Mouse (Mus musculus) hindbrain, embryonic 11.5 days (tissue): ENCODE data around the gene Syt17. TPM values are rescaled to one million over a fixed set of nuclear protein-coding genes. Genes with fewer than 3 reads are reported as not detected.
A peak's percentile ranks its signal among the peaks of the same experiment; 100 is the strongest.

Source experiments
- ATAC-seq: fragments of 200-750 bp; cut with Nextera tagmentation; 2 replicates; pipeline ENCODE4 v1.8.0; 2017; ENCODE audit warnings: mild to moderate bottlenecking, moderate TSS enrichment, moderate library complexity; ENCODE audit not compliant: low FRiP score
- DNase-seq: peaks from one replicate; pipeline ENCODE4 v3.0.0-alpha.2; 2015; ENCODE audit warnings: low spot score
- H3K27ac ChIP-seq: fragments of 300-500 bp; sonication (generic); 2 replicates; pipeline ENCODE4 v1.5.1; 2014; ENCODE audit warnings: mild to moderate bottlenecking, low read depth, low read length
- H3K27me3 ChIP-seq: fragments of 300-500 bp; sonication (generic); 2 replicates; pipeline ENCODE4 v1.6.1; 2014; ENCODE audit warnings: mild to moderate bottlenecking, low read length, moderate library complexity, mixed read lengths; ENCODE audit not compliant: control insufficient read depth, insufficient read depth
- H3K36me3 ChIP-seq: fragments of 300-500 bp; sonication (generic); 2 replicates; pipeline ENCODE4 v1.6.1; 2014; ENCODE audit warnings: mild to moderate bottlenecking, low read length, moderate library complexity, mixed read lengths; ENCODE audit not compliant: control insufficient read depth, insufficient read depth
- H3K4me1 ChIP-seq: fragments of 300-500 bp; sonication (generic); replicated peaks from 2 replicates; pipeline ENCODE4 v1.6.1; 2014; ENCODE audit warnings: low read length, mixed read lengths; ENCODE audit not compliant: control insufficient read depth, insufficient read depth
- H3K4me2 ChIP-seq: fragments of 300-500 bp; sonication (generic); replicated peaks from 2 replicates; pipeline ENCODE4 v1.6.1; 2014; ENCODE audit warnings: mild to moderate bottlenecking, low read depth, low read length
- H3K4me3 ChIP-seq: fragments of 300-500 bp; sonication (generic); 2 replicates; pipeline ENCODE4 v1.5.1; 2014; ENCODE audit warnings: low read depth, low read length
- H3K9ac ChIP-seq: fragments of 300-500 bp; sonication (generic); 2 replicates; pipeline ENCODE4 v1.6.1; 2014; ENCODE audit warnings: low read depth, low read length
- H3K9me3 ChIP-seq: fragments of 300-500 bp; sonication (generic); 2 replicates; pipeline ENCODE4 v1.6.1; 2016; ENCODE audit warnings: low read length; ENCODE audit not compliant: control insufficient read depth
- WGBS: fragments of 180-500 bp; shearing (Covaris S2); extraction: QIAGEN DNeasy Blood & Tissue Kit; methylation state at CpG from one replicate; pipeline ENCODE4 v1.1.7; 2014; 5-methylcytosine and 5-hydroxymethylcytosine counted together
- polyA plus RNA-seq: library from polyadenylated mRNA; unstranded; fragments of >200 nt; fragmentation: Nextera tagmentation; extraction: Ambion mirVana; gene quantifications from 2 replicates; pipeline ENCODE4 v1.2.1, GENCODE M21; 2014

Gene Syt17
- 3.1 and 4.1 TPM in 2 replicates for polyA plus RNA-seq

GRCm38 (mm10) chr7:118448134-118448967, at the start of gene Syt17:
Syt17 (minus strand) TSS chr7:118448222.
- Histone ChIP-seq H3K27me3 (peaks cover 5% of the 10 kb centered on the region), H3K9ac (peak within 1 kb of the TSS; percentile 66), H3K27ac (0 out of 2 replicates have a peak within 1 kb of the TSS, but pooled peaks have one; percentile 13), H3K36me3 (no peaks in the 10 kb centered on the region), H3K4me2 (peak within 1 kb of the TSS; percentile 94), H3K4me1 (peaks cover 2% of the 10 kb centered on the region; the same call in 1 of the 2 replicates), H3K4me3 (peak within 1 kb of the TSS; percentile 57), H3K9me3 (no peaks in the 10 kb centered on the region)
- DNase-seq (peak; percentile 87), ATAC-seq (peak; percentile 75)
- WGBS: under 1% methylated on average over 54 of the region's 58 CpGs

GRCm38 (mm10) chr7:118494892-118495579, 47.0 kb upstream of the Syt17 start:
- Histone ChIP-seq H3K27me3 (peaks cover 27% of the 10 kb centered on the region), H3K4me1 (0 out of 2 replicates have a peak, but pooled peaks cover 3% of the 10 kb centered on the region), H3K9ac (no peak overlapping the region), H3K4me2 (no peak overlapping the region), H3K36me3 (no peaks in the 10 kb centered on the region), H3K27ac (no peak overlapping the region), H3K9me3 (no peaks in the 10 kb centered on the region), H3K4me3 (no peak overlapping the region)
- WGBS: 81% methylated on average over 4 of the region's 4 CpGs
- ATAC-seq (no peak), DNase-seq (no peak)

GRCm38 (mm10) chr7:118493892-118494291, 45.9 kb upstream of the Syt17 start:
- H3K4me2 ChIP-seq: no peak overlapping the region
- H3K36me3 ChIP-seq: no peaks in the 10 kb centered on the region
- no peak overlapping the region for H3K4me3 ChIP-seq
- peaks cover 37% of the 10 kb centered on the region for H3K27me3 ChIP-seq
- DNase-seq (no peak), ATAC-seq (no peak)
- H3K9ac ChIP-seq: no peak overlapping the region
- no peaks in the 10 kb centered on the region for H3K9me3 ChIP-seq
- WGBS: 92% methylated on average over 9 of the region's 9 CpGs
- 0 out of 2 replicates have a peak, but pooled peaks cover 3% of the 10 kb centered on the region for H3K4me1 ChIP-seq
- no peak overlapping the region for H3K27ac ChIP-seq

- peak within 1 kb of the TSS; percentile 75 for H3K9ac ChIP-seq
- H3K4me2 ChIP-seq: peak within 1 kb of the TSS; percentile 84
- H3K36me3 ChIP-seq: no peaks in the 10 kb centered on the region
- H3K4me1 ChIP-seq: 0 out of 2 replicates have a peak, but pooled peaks cover 3% of the 10 kb centered on the region
- H3K4me3 ChIP-seq: peak within 1 kb of the TSS; percentile 60
- WGBS: under 1% methylated on average over 48 of the region's 55 CpGs
- ATAC-seq: peak; percentile 89
- peaks cover 41% of the 10 kb centered on the region for H3K27me3 ChIP-seq
- DNase-seq: peak; percentile 73
- no peak within 1 kb of the TSS for H3K27ac ChIP-seq
- H3K9me3 ChIP-seq: no peaks in the 10 kb centered on the region
Observed at GRCm38 (mm10) chr7:118491431-118492147, 43.6 kb upstream of the Syt17 start, which contains the start of gene Itpripl2. Itpripl2 (minus strand) TSS chr7:118491975.

- no peaks in the 10 kb centered on the region for H3K36me3 ChIP-seq
- 3% methylated on average over 62 of the region's 67 CpGs for WGBS
- H3K27me3 ChIP-seq: peaks cover 41% of the 10 kb centered on the region
- DNase-seq (peak; percentile 68), ATAC-seq (peak; percentile 65)
- peak overlapping the region; percentile 60 for H3K4me3 ChIP-seq
- H3K9me3 ChIP-seq: no peaks in the 10 kb centered on the region
- H3K27ac ChIP-seq: no peak overlapping the region
- H3K4me2 ChIP-seq: peak overlapping the region; percentile 84
- 0 out of 2 replicates have a peak, but pooled peaks cover 3% of the 10 kb centered on the region for H3K4me1 ChIP-seq
- peak overlapping the region; percentile 75 for H3K9ac ChIP-seq
Observed at GRCm38 (mm10) chr7:118490666-118491430, 42.8 kb upstream of the Syt17 start.

- Histone ChIP-seq H3K4me3 (0 out of 2 replicates have a peak overlapping the region, but pooled peaks have one; percentile 60), H3K27ac (no peak overlapping the region), H3K9me3 (no peaks in the 10 kb centered on the region), H3K36me3 (no peaks in the 10 kb centered on the region), H3K27me3 (peaks cover 41% of the 10 kb centered on the region), H3K4me2 (no peak overlapping the region), H3K4me1 (0 out of 2 replicates have a peak, but pooled peaks cover 3% of the 10 kb centered on the region), H3K9ac (no peak overlapping the region)
- ATAC-seq: peak; percentile 30; the same call in 1 of the 2 replicates
- peak; percentile 21 for DNase-seq
- WGBS: 15% methylated on average over 57 of the region's 57 CpGs
Observed at GRCm38 (mm10) chr7:118489706-118490665, 42.0 kb upstream of the Syt17 start.

- Histone ChIP-seq H3K27ac (no peak overlapping the region), H3K4me3 (no peak overlapping the region), H3K36me3 (no peaks in the 10 kb centered on the region), H3K4me2 (no peak overlapping the region), H3K9ac (no peak overlapping the region), H3K9me3 (no peaks in the 10 kb centered on the region), H3K27me3 (peaks cover 36% of the 10 kb centered on the region), H3K4me1 (0 out of 2 replicates have a peak, but pooled peaks cover 3% of the 10 kb centered on the region)
- WGBS: 29% methylated on average over 8 of the region's 8 CpGs
- ATAC-seq: no peak
- DNase-seq: no peak
Observed at GRCm38 (mm10) chr7:118488060-118488664, 40.1 kb upstream of the Syt17 start.
